Mouse (Mus musculus) c-Kit-negative CD71-positive TER-119-positive erythroid progenitor cells, embryonic 14.5 days (primary cell): ENCODE results near the gene Cdyl.
A peak's percentile ranks its signal among the peaks of the same experiment; 100 is the strongest.

Source experiments
- DNase-seq: peaks from one replicate; pipeline ENCODE4 v3.0.0-alpha.2; 2013; ENCODE audit warnings: low read depth, low spot score

The Cdyl gene

GRCm38 (mm10) chr13:35659406-35659985 lies at the start of gene Cdyl:
Gene Cdyl, plus strand, starts transcription at chr13:35659833.
- DNase-seq = no peak

GRCm38 (mm10) chr13:35610718-35611117 lies 48.9 kb upstream of the Cdyl start:
- DNase-seq = no peak

GRCm38 (mm10) chr13:35612506-35612905 lies 47.1 kb upstream of the Cdyl start:
- no peak for DNase-seq

- DNase-seq = peak; percentile 74
Measured at GRCm38 (mm10) chr13:35614832-35615479, 44.7 kb upstream of the Cdyl start.

GRCm38 (mm10) chr13:35616524-35617099 lies 43.0 kb upstream of the Cdyl start:
- DNase-seq = peak; percentile 22

GRCm38 (mm10) chr13:35619356-35619755 lies 40.3 kb upstream of the Cdyl start:
- no peak for DNase-seq

- DNase-seq = no peak
Measured at GRCm38 (mm10) chr13:35620756-35621155, 38.9 kb upstream of the Cdyl start.

GRCm38 (mm10) chr13:35624831-35625230 lies 34.8 kb upstream of the Cdyl start:
- no peak for DNase-seq

GRCm38 (mm10) chr13:35625556-35625955 lies 34.1 kb upstream of the Cdyl start:
- no peak for DNase-seq

GRCm38 (mm10) chr13:35627319-35627718 lies 32.3 kb upstream of the Cdyl start:
- no peak for DNase-seq

GRCm38 (mm10) chr13:35647132-35647823 lies 12.4 kb upstream of the Cdyl start:
- no peak for DNase-seq

GRCm38 (mm10) chr13:35650284-35650872 lies 9.3 kb upstream of the Cdyl start:
- DNase-seq = no peak

- no peak for DNase-seq
Measured at GRCm38 (mm10) chr13:35652851-35653250, 6.8 kb upstream of the Cdyl start.

GRCm38 (mm10) chr13:35656853-35657252 lies 2.8 kb upstream of the Cdyl start:
- no peak for DNase-seq

- DNase-seq = no peak
Measured at GRCm38 (mm10) chr13:35665456-35665855, 5.8 kb downstream of the Cdyl start.

- no peak for DNase-seq
Measured at GRCm38 (mm10) chr13:35669910-35670469, 10.4 kb downstream of the Cdyl start.

GRCm38 (mm10) chr13:35670875-35671274 lies 11.2 kb downstream of the Cdyl start:
- DNase-seq = no peak

- DNase-seq = peak; percentile 55
Measured at GRCm38 (mm10) chr13:35676921-35677320, 17.3 kb downstream of the Cdyl start.

GRCm38 (mm10) chr13:35677433-35678051 lies 17.9 kb downstream of the Cdyl start:
- peak; percentile 87 for DNase-seq

GRCm38 (mm10) chr13:35678691-35679090 lies 19.1 kb downstream of the Cdyl start:
- peak; percentile 34 for DNase-seq

- DNase-seq = no peak
Measured at GRCm38 (mm10) chr13:35681361-35681760, 21.7 kb downstream of the Cdyl start.
